Mouse (Mus musculus) E14TG2a.4 (cell line): ENCODE measurements around the gene Smoc2.

ENCODE experiments used
- H3K27me3 ChIP-seq: 2 replicates; pipeline ENCODE4 v1.6.1; 2014; ENCODE audit warnings: low read length, control low read depth; ENCODE audit not compliant: insufficient read depth
- H3K36me3 ChIP-seq: 2 replicates; pipeline ENCODE4 v1.6.1; 2014; ENCODE audit warnings: low read length, control low read depth; ENCODE audit not compliant: insufficient read depth
- H3K4me1 ChIP-seq: replicated peaks from 2 replicates; pipeline ENCODE4 v1.6.1; 2014; ENCODE audit warnings: low read depth, low read length, control low read depth
- H3K4me3 ChIP-seq: replicated peaks from 2 replicates; pipeline ENCODE4 v1.5.1; 2014; ENCODE audit warnings: mild to moderate bottlenecking, low read length
- H3K9me3 ChIP-seq: 2 replicates; pipeline ENCODE4 v1.6.1; 2014; ENCODE audit warnings: low read length, control low read depth
- CTCF ChIP-seq: conservative IDR thresholded peaks from 2 replicates; pipeline ENCODE4 v1.5.1; 2014; ENCODE audit warnings: low read length
- NANOG ChIP-seq: IDR thresholded peaks from 2 replicates; pipeline ENCODE4 v1.6.1; 2014; ENCODE audit warnings: borderline replicate concordance, low read length, mixed read lengths
- POU5F1 ChIP-seq: IDR thresholded peaks from 2 replicates; pipeline ENCODE4 v1.6.1; 2014; ENCODE audit warnings: low read length, borderline replicate concordance

Smoc2 gene

GRCm38 (mm10) chr17:14434717-14435116, 155.4 kb downstream of the Smoc2 start:
- H3K4me1 ChIP-seq = no peaks in the 10 kb centered on the region
- no peak overlapping the region for H3K4me3 ChIP-seq
- H3K9me3 ChIP-seq = no peaks in the 10 kb centered on the region
- no peaks in the 10 kb centered on the region for H3K36me3 ChIP-seq
- TF ChIP-seq NANOG (no peak), POU5F1 (no peak), CTCF (no peak)
- no peaks in the 10 kb centered on the region for H3K27me3 ChIP-seq

- Histone ChIP-seq H3K27me3 (no peaks in the 10 kb centered on the region), H3K36me3 (no peaks in the 10 kb centered on the region), H3K9me3 (no peaks in the 10 kb centered on the region), H3K4me1 (no peaks in the 10 kb centered on the region), H3K4me3 (no peak overlapping the region)
- no peak for TF ChIP-seq CTCF
- no peak for TF ChIP-seq NANOG
- TF ChIP-seq POU5F1 = no peak
Measured at GRCm38 (mm10) chr17:14445611-14446010, 166.3 kb downstream of the Smoc2 start.

DNA sequence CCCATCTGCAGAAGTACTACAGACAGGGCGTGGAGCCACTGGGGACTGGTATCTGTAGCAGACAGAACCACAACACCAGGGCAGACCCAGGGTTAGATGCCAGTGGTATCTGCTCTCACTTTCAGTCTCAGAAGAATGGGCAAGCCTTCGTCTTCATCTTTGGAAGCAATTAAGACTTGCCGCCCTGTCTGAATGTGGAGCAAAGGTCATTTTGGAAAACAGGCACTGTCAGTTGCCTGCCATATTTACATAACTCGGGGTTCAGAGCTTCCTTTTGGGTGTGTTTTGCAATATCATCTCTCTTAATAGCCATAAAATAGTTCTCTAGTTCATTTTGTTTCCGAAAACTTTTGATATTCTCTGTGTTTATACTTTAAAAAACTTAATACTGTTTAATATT, 168.0 kb downstream of the Smoc2 start:
- H3K4me3 ChIP-seq = no peak overlapping the region
- H3K9me3 ChIP-seq = no peaks in the 10 kb centered on the region
- TF ChIP-seq POU5F1 = no peak
- no peak for TF ChIP-seq CTCF
- TF ChIP-seq NANOG = no peak
- H3K27me3 ChIP-seq = no peaks in the 10 kb centered on the region
- no peaks in the 10 kb centered on the region for H3K36me3 ChIP-seq
- no peaks in the 10 kb centered on the region for H3K4me1 ChIP-seq
